Mouse (Mus musculus) midbrain, embryonic 12.5 days (tissue): Measurements from ENCODE around the gene Hivep3. TPM values are rescaled to one million over a fixed set of nuclear protein-coding genes. Genes with fewer than 3 reads are reported as not detected.

Source experiments
- ATAC-seq: fragments of 200-750 bp; cut with Nextera tagmentation; 2 replicates; pipeline ENCODE4 v1.8.0; 2017; ENCODE audit warnings: low read depth, moderate TSS enrichment, moderate library complexity; ENCODE audit not compliant: low FRiP score
- H3K27ac ChIP-seq: fragments of 300-500 bp; sonication (generic); replicated peaks from 2 replicates; pipeline ENCODE4 v1.5.1; 2016; ENCODE audit warnings: mild to moderate bottlenecking
- H3K27me3 ChIP-seq: fragments of 300-500 bp; sonication (generic); 2 replicates; pipeline ENCODE4 v1.6.1; 2016; ENCODE audit warnings: mild to moderate bottlenecking
- H3K36me3 ChIP-seq: fragments of 300-500 bp; sonication (generic); 2 replicates; pipeline ENCODE4 v1.6.1; 2016
- H3K4me1 ChIP-seq: fragments of 300-500 bp; sonication (generic); 2 replicates; pipeline ENCODE4 v1.6.1; 2016
- H3K4me2 ChIP-seq: fragments of 300-500 bp; sonication (generic); replicated peaks from 2 replicates; pipeline ENCODE4 v1.6.1; 2016; ENCODE audit warnings: mild to moderate bottlenecking, moderate library complexity
- H3K4me3 ChIP-seq: fragments of 300-500 bp; sonication (generic); 2 replicates; pipeline ENCODE4 v1.5.1; 2016; ENCODE audit warnings: mild to moderate bottlenecking
- H3K9ac ChIP-seq: fragments of 300-500 bp; sonication (generic); replicated peaks from 2 replicates; pipeline ENCODE4 v1.6.1; 2016; ENCODE audit warnings: mild to moderate bottlenecking, moderate library complexity
- H3K9me3 ChIP-seq: fragments of 300-500 bp; sonication (generic); 2 replicates; pipeline ENCODE4 v1.6.1; 2016; ENCODE audit warnings: mild to moderate bottlenecking
- WGBS: fragments of 180-500 bp; shearing (Covaris S2); methylation state at CpG from one replicate; pipeline ENCODE4 v1.1.7; 2016; 5-methylcytosine and 5-hydroxymethylcytosine counted together
- polyA plus RNA-seq: library from polyadenylated mRNA; unstranded; fragments of >200 nt; fragmentation: Nextera tagmentation; extraction: Ambion mirVana; gene quantifications from 2 replicates; pipeline ENCODE4 v1.2.1, GENCODE M21; 2016

Gene Hivep3
- polyA plus RNA-seq, 1 experiment from 2014 or later: 4.5 TPM

GRCm38 (mm10) chr4:119977817-119978491 lies 244.4 kb downstream of the Hivep3 start:
- Histone ChIP-seq H3K27ac (no peak overlapping the region), H3K9me3 (no peaks in the 10 kb centered on the region), H3K9ac (no peak overlapping the region), H3K36me3 (no peaks in the 10 kb centered on the region), H3K27me3 (no peaks in the 10 kb centered on the region), H3K4me2 (no peak overlapping the region), H3K4me3 (no peak overlapping the region), H3K4me1 (peaks cover 18% of the 10 kb centered on the region)
- no peak for ATAC-seq
- 75% methylated on average over 7 of the region's 7 CpGs for WGBS

GRCm38 (mm10) chr4:119979238-119979829 lies 245.8 kb downstream of the Hivep3 start:
- Histone ChIP-seq H3K36me3 (no peaks in the 10 kb centered on the region), H3K9ac (no peak overlapping the region), H3K4me2 (no peak overlapping the region), H3K27ac (0 out of 2 replicates have a peak overlapping the region, but pooled peaks have one; percentile 11), H3K4me3 (no peak overlapping the region), H3K4me1 (peaks cover 14% of the 10 kb centered on the region), H3K27me3 (no peaks in the 10 kb centered on the region), H3K9me3 (no peaks in the 10 kb centered on the region)
- WGBS: 80% methylated on average over 5 of the region's 5 CpGs
- ATAC-seq: no peak

- Histone ChIP-seq H3K9ac (no peak overlapping the region), H3K4me2 (no peak overlapping the region), H3K36me3 (no peaks in the 10 kb centered on the region), H3K27me3 (no peaks in the 10 kb centered on the region), H3K27ac (no peak overlapping the region), H3K4me1 (peaks cover 10% of the 10 kb centered on the region), H3K9me3 (no peaks in the 10 kb centered on the region), H3K4me3 (no peak overlapping the region)
- whole genome bisulfite sequencing: 72% methylated on average over 2 of the region's 2 CpGs
- ATAC-seq: no peak
Measured at GRCm38 (mm10) chr4:119979918-119980317, 246.3 kb downstream of the Hivep3 start.

- no peak overlapping the region for H3K4me2 ChIP-seq
- no peaks in the 10 kb centered on the region for H3K36me3 ChIP-seq
- H3K27ac ChIP-seq: no peak overlapping the region
- ATAC-seq: no peak
- H3K4me3 ChIP-seq: no peak overlapping the region
- no peaks in the 10 kb centered on the region for H3K27me3 ChIP-seq
- H3K4me1 ChIP-seq: peaks cover 7% of the 10 kb centered on the region
- no peak overlapping the region for H3K9ac ChIP-seq
- 86% methylated on average over 12 of the region's 12 CpGs for WGBS
- no peaks in the 10 kb centered on the region for H3K9me3 ChIP-seq
Measured at GRCm38 (mm10) chr4:119981047-119981720, 247.6 kb downstream of the Hivep3 start.

GRCm38 (mm10) chr4:119986065-119986464 lies 252.5 kb downstream of the Hivep3 start:
- H3K27ac ChIP-seq: no peak overlapping the region
- H3K27me3 ChIP-seq: no peaks in the 10 kb centered on the region
- no peaks in the 10 kb centered on the region for H3K9me3 ChIP-seq
- H3K4me3 ChIP-seq: no peak overlapping the region
- no peak overlapping the region for H3K4me2 ChIP-seq
- no peak overlapping the region for H3K9ac ChIP-seq
- H3K36me3 ChIP-seq: no peaks in the 10 kb centered on the region
- 90% methylated on average over 5 of the region's 5 CpGs for WGBS
- H3K4me1 ChIP-seq: peaks cover 12% of the 10 kb centered on the region; the same call in 1 of the 2 replicates
- no peak for ATAC-seq

- Histone ChIP-seq H3K4me3 (no peak overlapping the region), H3K4me1 (peaks cover 12% of the 10 kb centered on the region; the same call in 1 of the 2 replicates), H3K9me3 (no peaks in the 10 kb centered on the region), H3K36me3 (no peaks in the 10 kb centered on the region), H3K27me3 (no peaks in the 10 kb centered on the region), H3K9ac (no peak overlapping the region), H3K27ac (0 out of 2 replicates have a peak overlapping the region, but pooled peaks have one; percentile 15), H3K4me2 (no peak overlapping the region)
- WGBS: 60% methylated on average over 5 of the region's 5 CpGs
- ATAC-seq: 0 out of 2 replicates have a peak, but pooled peaks have one; percentile 16
Measured at GRCm38 (mm10) chr4:119986580-119987291, 253.2 kb downstream of the Hivep3 start.

GRCm38 (mm10) chr4:119987376-119988087 lies 253.9 kb downstream of the Hivep3 start:
- Histone ChIP-seq H3K36me3 (no peaks in the 10 kb centered on the region), H3K9ac (no peak overlapping the region), H3K27me3 (no peaks in the 10 kb centered on the region), H3K4me1 (peaks cover 12% of the 10 kb centered on the region; the same call in 1 of the 2 replicates), H3K4me2 (no peak overlapping the region), H3K4me3 (no peak overlapping the region), H3K9me3 (no peaks in the 10 kb centered on the region), H3K27ac (0 out of 2 replicates have a peak overlapping the region, but pooled peaks have one; percentile 15)
- WGBS: 41% methylated on average over 4 of the region's 4 CpGs
- peak; percentile 63 for ATAC-seq

GRCm38 (mm10) chr4:119989031-119989693 lies 255.6 kb downstream of the Hivep3 start:
- H3K9ac ChIP-seq: no peak overlapping the region
- WGBS: 77% methylated on average over 3 of the region's 3 CpGs
- no peak for ATAC-seq

GRCm38 (mm10) chr4:119990346-119990745 lies 256.8 kb downstream of the Hivep3 start:
- Histone ChIP-seq H3K9ac (no peak overlapping the region), H3K4me3 (no peak overlapping the region), H3K27me3 (no peaks in the 10 kb centered on the region), H3K36me3 (no peaks in the 10 kb centered on the region), H3K9me3 (no peaks in the 10 kb centered on the region), H3K4me2 (no peak overlapping the region), H3K27ac (no peak overlapping the region), H3K4me1 (peaks cover 12% of the 10 kb centered on the region; the same call in 1 of the 2 replicates)
- 83% methylated on average over 3 of the region's 3 CpGs for WGBS
- no peak for ATAC-seq

More at GRCm38 (mm10) chr4:119989031-119989693, 255.6 kb downstream of the Hivep3 start:
- no peak overlapping the region for H3K27ac ChIP-seq
- no peaks in the 10 kb centered on the region for H3K27me3 ChIP-seq
- H3K4me3 ChIP-seq: no peak overlapping the region
- H3K9me3 ChIP-seq: no peaks in the 10 kb centered on the region
- no peaks in the 10 kb centered on the region for H3K36me3 ChIP-seq
- peaks cover 12% of the 10 kb centered on the region; the same call in 1 of the 2 replicates for H3K4me1 ChIP-seq
- H3K4me2 ChIP-seq: no peak overlapping the region

- H3K9me3 ChIP-seq: no peaks in the 10 kb centered on the region
- WGBS: 85% methylated on average over 3 of the region's 3 CpGs
- ATAC-seq: no peak
- H3K9ac ChIP-seq: no peak overlapping the region
- H3K4me1 ChIP-seq: peaks cover 12% of the 10 kb centered on the region; the same call in 1 of the 2 replicates
- H3K36me3 ChIP-seq: no peaks in the 10 kb centered on the region
- H3K27me3 ChIP-seq: no peaks in the 10 kb centered on the region
- no peak overlapping the region for H3K4me3 ChIP-seq
- H3K27ac ChIP-seq: no peak overlapping the region
- no peak overlapping the region for H3K4me2 ChIP-seq
Measured at GRCm38 (mm10) chr4:119990841-119991240, 257.3 kb downstream of the Hivep3 start.

GRCm38 (mm10) chr4:119991758-119992157 lies 258.2 kb downstream of the Hivep3 start:
- no peak overlapping the region for H3K9ac ChIP-seq
- WGBS: 75% methylated on average over 4 of the region's 4 CpGs

More at GRCm38 (mm10) chr4:119991758-119992157, 258.2 kb downstream of the Hivep3 start:
- ATAC-seq: no peak
- H3K27me3 ChIP-seq: no peaks in the 10 kb centered on the region
- H3K4me2 ChIP-seq: no peak overlapping the region
- no peak overlapping the region for H3K27ac ChIP-seq
- H3K36me3 ChIP-seq: no peaks in the 10 kb centered on the region
- no peaks in the 10 kb centered on the region for H3K9me3 ChIP-seq
- H3K4me3 ChIP-seq: no peak overlapping the region
- H3K4me1 ChIP-seq: peaks cover 12% of the 10 kb centered on the region; the same call in 1 of the 2 replicates
